Mouse (Mus musculus) gastrocnemius, adult 2 months (tissue): ENCODE results near the gene Srrt. TPM values are rescaled to one million over a fixed set of nuclear protein-coding genes. Genes with fewer than 3 reads are reported as not detected.
A peak's percentile ranks its signal among the peaks of the same experiment; 100 is the strongest.

ENCODE experiments used
- DNase-seq: peaks from one replicate; pipeline ENCODE4 v3.0.0; 2022
- H3K27ac ChIP-seq: fragments of 200-600 bp; 2 replicates; pipeline ENCODE4 v1.8.1; 2022; ENCODE audit warnings: mild to moderate bottlenecking
- H3K4me3 ChIP-seq: fragments of 200-600 bp; 2 replicates; pipeline ENCODE4 v1.8.1; 2022; ENCODE audit warnings: mild to moderate bottlenecking, moderate library complexity
- CTCF ChIP-seq: fragments of 200-600 bp; IDR thresholded peaks from 2 replicates; pipeline ENCODE4 v1.8.1; 2022; ENCODE audit warnings: antibody characterized with exemption, mild to moderate bottlenecking, moderate library complexity
- intact Hi-C: fragments of 180-260 bp; cut with DNase I; formaldehyde crosslinking; loops from one replicate; pipeline ENCODE4 v1.15.1; 2025
- microRNA-seq: library from miRNA; unstranded; fragments of <30 nt; microRNA quantifications from one replicate; pipeline ENCODE4 v1.2.0, GENCODE M21; 2021
- total RNA-seq, 2 experiments: library from RNA; stranded (reverse); gene quantifications; 2 replicates each; pipeline ENCODE4 v1.2.3; 2021

The Srrt gene
- total RNA-seq, 2 experiments from 2014 or later, result 38.7 to 46.2 TPM

GRCm38 (mm10) chr5:137277360-137278342, 29.8 kb downstream of the Srrt start:
- TF ChIP-seq CTCF, result peak; percentile 62
- intact Hi-C loops, result no loop called here
- Histone ChIP-seq H3K4me3 (no peak overlapping the region), H3K27ac (no peak overlapping the region)
- peak; percentile 37 for DNase-seq

DNA sequence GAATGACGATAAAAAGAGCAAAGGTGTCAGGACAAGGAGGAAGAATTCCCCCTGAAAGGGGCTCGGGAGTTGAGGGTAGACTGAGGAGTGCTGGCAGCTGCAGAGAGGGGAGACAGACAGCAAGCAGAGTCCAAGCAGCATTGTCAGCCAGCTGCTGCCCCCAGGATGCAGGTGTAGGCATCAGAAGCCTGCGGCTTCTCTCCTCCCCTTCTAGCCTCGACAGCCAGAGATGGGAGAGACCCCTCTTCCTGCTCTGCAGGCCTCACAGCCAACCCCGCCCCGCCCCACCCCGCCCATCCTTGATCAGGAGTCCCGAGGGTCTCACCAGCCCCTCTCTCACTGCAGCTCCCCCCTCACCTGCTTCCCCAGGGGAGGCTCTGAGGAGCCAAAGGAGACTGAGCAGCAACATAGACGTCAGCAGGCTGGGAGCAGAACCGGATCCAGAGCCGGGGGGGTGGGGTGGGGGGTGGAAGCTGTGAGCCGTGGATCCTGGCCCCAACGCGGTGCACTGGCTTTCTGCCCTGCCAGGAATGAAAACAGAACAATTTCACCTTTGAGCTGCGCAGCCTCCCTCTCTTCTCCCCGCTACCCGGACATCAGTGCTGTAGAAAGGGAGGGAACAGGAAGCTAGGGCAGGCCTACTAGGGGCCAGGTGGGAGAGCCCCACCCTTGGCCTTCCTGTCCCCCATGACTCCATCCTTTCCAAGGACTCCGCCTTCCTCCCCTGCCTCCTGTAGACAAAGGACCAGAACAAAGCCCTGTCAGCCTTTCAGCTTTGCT, 39.2 kb downstream of the Srrt start:
- no peak for DNase-seq
- Histone ChIP-seq H3K27ac (peak overlapping the region; percentile 71), H3K4me3 (peak overlapping the region; percentile 62)
- TF ChIP-seq CTCF, result no peak
- intact Hi-C loops, result no loop called here

DNA sequence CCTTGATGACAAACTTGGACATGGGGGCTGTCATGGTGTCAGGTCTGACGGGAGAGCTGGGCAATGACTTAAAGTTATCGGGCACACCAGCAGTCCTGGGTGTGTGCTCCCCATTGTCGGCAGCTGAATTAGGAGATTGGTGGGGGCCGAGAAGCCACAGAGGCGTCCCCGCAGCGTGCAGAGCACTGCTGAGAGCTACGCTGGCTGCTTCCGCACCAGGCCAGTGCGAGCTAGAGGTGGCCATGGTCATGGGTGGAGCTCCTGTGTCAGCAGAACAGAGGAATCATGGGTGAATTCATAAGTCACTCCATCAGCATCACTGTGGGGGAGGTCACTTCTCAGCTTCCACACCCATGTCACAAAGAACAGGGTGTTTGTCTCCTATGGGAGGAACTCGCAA, 42.7 kb downstream of the Srrt start:
- intact Hi-C loops, result no loop called here
- Histone ChIP-seq H3K27ac (no peak overlapping the region), H3K4me3 (no peak overlapping the region)
- DNase-seq, result no peak
- no peak for TF ChIP-seq CTCF

DNA sequence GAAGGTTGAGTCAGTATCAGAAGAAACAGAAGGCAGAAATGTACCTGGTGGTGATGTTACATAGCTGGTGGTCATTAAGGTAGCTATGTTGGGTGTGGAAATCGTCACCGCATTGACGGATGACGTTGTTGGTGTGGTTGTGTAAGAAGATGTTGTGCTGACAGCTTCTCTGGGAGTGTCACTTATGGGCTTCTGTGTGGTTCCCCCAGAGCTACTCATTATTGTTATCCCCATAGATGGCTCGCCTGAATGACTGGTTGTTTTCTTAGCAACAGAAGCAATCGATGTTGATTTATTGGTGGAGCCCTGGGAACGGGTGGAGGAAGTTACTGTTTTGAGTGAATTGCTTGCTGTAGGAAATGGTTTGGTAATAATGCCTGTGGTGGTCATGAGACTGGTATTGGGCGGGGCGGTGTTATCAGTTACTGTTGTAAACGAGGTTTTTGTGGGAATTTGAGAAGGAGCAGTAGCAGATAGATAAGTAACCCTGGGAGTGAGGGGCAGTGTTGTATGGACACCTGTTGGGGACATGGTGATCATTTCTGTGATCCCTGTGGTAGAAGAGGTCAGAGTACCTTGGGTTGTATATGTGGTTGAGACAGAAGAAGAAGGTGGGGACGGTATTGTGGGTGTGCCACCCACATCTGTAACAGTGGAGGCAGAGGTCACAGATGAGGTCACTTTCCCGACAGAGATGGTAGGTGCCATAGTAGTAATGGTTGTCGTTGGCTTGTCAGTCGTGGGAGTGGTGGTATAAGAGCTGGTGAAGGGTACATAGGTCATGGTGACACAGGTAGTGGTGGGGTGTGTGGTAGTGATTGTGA, 43.4 kb downstream of the Srrt start:
- Histone ChIP-seq H3K4me3 (no peak overlapping the region), H3K27ac (no peak overlapping the region)
- intact Hi-C loops, result no loop called here
- no peak for TF ChIP-seq CTCF
- DNase-seq, result no peak

Small RNA genes lying within 50 kb of the gene (microRNA-seq; reads per million reads assigned to microRNA genes)
- gene Mir7036, result not detected
- gene Mir8116, result not detected

Other genes with a start within 250 kb of the Srrt start
- 1 to 10 TPM; 2.5 to 2.8 TPM for gene Serpine1, start 235.4 kb downstream of the Srrt start, total RNA-seq
- 1 to 10 TPM; 7.5 to 9.3 TPM for gene Trim56, start 191.5 kb downstream of the Srrt start, total RNA-seq
- not detected for gene Muc3, start 158.4 kb downstream of the Srrt start, total RNA-seq
- under 1 TPM; 0.13 to 0.28 TPM for gene Muc3a, start 95.3 kb downstream of the Srrt start, total RNA-seq
- 10 to 100 TPM; 13.7 to 17.9 TPM for gene Ache, start 20.2 kb downstream of the Srrt start, total RNA-seq
- gene Ufsp1, start 13.0 kb downstream of the Srrt start, total RNA-seq, result 10 to 100 TPM; 14.2 to 15.1 TPM
- gene Trip6, start 6.7 kb upstream of the Srrt start, total RNA-seq, result 1 to 10 TPM; 2.1 to 3.1 TPM
- 1 to 10 TPM; 2.0 to 2.4 TPM for gene Slc12a9, start 25.9 kb upstream of the Srrt start, total RNA-seq
- 10 to 100 TPM; 12.5 to 15.5 TPM for gene Ephb4, start 42.4 kb upstream of the Srrt start, total RNA-seq
- under 1 TPM in 1 of 2 experiments, not detected in 1; 0.03 TPM for gene Zan, start 169.4 kb upstream of the Srrt start, total RNA-seq
- gene Pop7, start 194.8 kb upstream of the Srrt start, total RNA-seq, result 10 to 100 TPM; 11.3 to 11.4 TPM
- gene Gigyf1, start 210.9 kb upstream of the Srrt start, total RNA-seq, result 10 to 100 TPM; 20.9 to 24.7 TPM
- gene Epo, start 225.6 kb upstream of the Srrt start, total RNA-seq, result not detected
- 100 to 1,000 TPM; 118 to 148 TPM for gene Gnb2, start 225.8 kb upstream of the Srrt start, total RNA-seq
- not detected for gene Actl6b, start 245.8 kb upstream of the Srrt start, total RNA-seq